Mouse (Mus musculus): ENCODE results near the gene Rab37. TPM values are rescaled to one million over a fixed set of nuclear protein-coding genes. Genes with fewer than 3 reads are reported as not detected.

Gene Rab37
- polyA plus RNA-seq, 1 experiment from 2014 or later: 1.2 TPM

GRCm38 (mm10) chr11:115162205-115162601 is 71.0 kb downstream of the Rab37 start:
- H3K9ac ChIP-seq (ENCODE audit: low read length): no peak overlapping the region
- peaks cover 19% of the 10 kb centered on the region for H3K4me1 ChIP-seq (ENCODE audit: control insufficient read depth, insufficient read depth, low read length)
- ATAC-seq (ENCODE audit: insufficient number of reproducible peaks, low FRiP score, low TSS enrichment, low read depth) (no peak), DNase-seq (ENCODE audit: low spot score) (no peak)
- peak overlapping the region; percentile 74; the same call in 1 of the 2 replicates for H3K4me2 ChIP-seq (ENCODE audit: low read depth, severe bottlenecking)
- no peaks in the 10 kb centered on the region for H3K9me3 ChIP-seq (ENCODE audit: control insufficient read depth, low read length)
- WGBS: 28% methylated on average over 9 of the region's 9 CpGs
- H3K36me3 ChIP-seq (ENCODE audit: control insufficient read depth, insufficient read depth, low read length): no peaks in the 10 kb centered on the region
- peaks cover 18% of the 10 kb centered on the region for H3K27me3 ChIP-seq (ENCODE audit: control insufficient read depth, insufficient read depth, low read length)
- no peak overlapping the region; the same call in 1 of the 2 replicates for H3K4me3 ChIP-seq (ENCODE audit: low read depth, low read length)
- no peak overlapping the region for H3K27ac ChIP-seq (replicated peaks; ENCODE audit: low read depth, low read length)

GRCm38 (mm10) chr11:115162832-115163480 is 71.7 kb downstream of the Rab37 start, which contains the start of gene Slc9a3r1:
Gene Slc9a3r1 (plus strand): TSS chr11:115163341.
- under 1% methylated on average over 47 of the region's 47 CpGs for WGBS
- Histone ChIP-seq H3K4me1 (ENCODE audit: control insufficient read depth, insufficient read depth, low read length) (peaks cover 16% of the 10 kb centered on the region), H3K27ac (replicated peaks; ENCODE audit: low read depth, low read length) (no peak within 1 kb of the TSS), H3K9ac (ENCODE audit: low read length) (0 out of 2 replicates have a peak within 1 kb of the TSS, but pooled peaks have one; percentile 9), H3K9me3 (ENCODE audit: control insufficient read depth, low read length) (no peaks in the 10 kb centered on the region), H3K36me3 (ENCODE audit: control insufficient read depth, insufficient read depth, low read length) (no peaks in the 10 kb centered on the region), H3K4me3 (ENCODE audit: low read depth, low read length) (peak within 1 kb of the TSS; percentile 47), H3K27me3 (ENCODE audit: control insufficient read depth, insufficient read depth, low read length) (peaks cover 18% of the 10 kb centered on the region), H3K4me2 (ENCODE audit: low read depth, severe bottlenecking) (peak within 1 kb of the TSS; percentile 74)
- peak; percentile 95 for ATAC-seq (ENCODE audit: insufficient number of reproducible peaks, low FRiP score, low TSS enrichment, low read depth)
- peak; percentile 97 for DNase-seq (ENCODE audit: low spot score)

GRCm38 (mm10) chr11:115163568-115164150 is 72.4 kb downstream of the Rab37 start:
- Histone ChIP-seq H3K4me2 (ENCODE audit: low read depth, severe bottlenecking) (peak overlapping the region; percentile 74), H3K27ac (replicated peaks; ENCODE audit: low read depth, low read length) (no peak overlapping the region), H3K9me3 (ENCODE audit: control insufficient read depth, low read length) (no peaks in the 10 kb centered on the region), H3K27me3 (ENCODE audit: control insufficient read depth, insufficient read depth, low read length) (peaks cover 18% of the 10 kb centered on the region), H3K9ac (ENCODE audit: low read length) (0 out of 2 replicates have a peak overlapping the region, but pooled peaks have one; percentile 8), H3K4me3 (ENCODE audit: low read depth, low read length) (peak overlapping the region; percentile 47), H3K4me1 (ENCODE audit: control insufficient read depth, insufficient read depth, low read length) (peaks cover 13% of the 10 kb centered on the region), H3K36me3 (ENCODE audit: control insufficient read depth, insufficient read depth, low read length) (no peaks in the 10 kb centered on the region)
- DNase-seq (ENCODE audit: low spot score) (peak; percentile 66), ATAC-seq (ENCODE audit: insufficient number of reproducible peaks, low FRiP score, low TSS enrichment, low read depth) (no peak)
- 0% methylated on average over 47 of the region's 47 CpGs for WGBS

- H3K36me3 ChIP-seq (ENCODE audit: control insufficient read depth, insufficient read depth, low read length): no peaks in the 10 kb centered on the region
- no peak overlapping the region for H3K27ac ChIP-seq (replicated peaks; ENCODE audit: low read depth, low read length)
- peaks cover 13% of the 10 kb centered on the region for H3K4me1 ChIP-seq (ENCODE audit: control insufficient read depth, insufficient read depth, low read length)
- H3K4me2 ChIP-seq (ENCODE audit: low read depth, severe bottlenecking): peak overlapping the region; percentile 74
- peaks cover 18% of the 10 kb centered on the region for H3K27me3 ChIP-seq (ENCODE audit: control insufficient read depth, insufficient read depth, low read length)
- H3K4me3 ChIP-seq (ENCODE audit: low read depth, low read length): peak overlapping the region; percentile 47
- ATAC-seq (ENCODE audit: insufficient number of reproducible peaks, low FRiP score, low TSS enrichment, low read depth) (no peak), DNase-seq (ENCODE audit: low spot score) (no peak)
- H3K9me3 ChIP-seq (ENCODE audit: control insufficient read depth, low read length): no peaks in the 10 kb centered on the region
- WGBS: 0% methylated on average over 14 of the region's 14 CpGs
- no peak overlapping the region for H3K9ac ChIP-seq (ENCODE audit: low read length)
Measured at GRCm38 (mm10) chr11:115164341-115164975, 73.2 kb downstream of the Rab37 start.

GRCm38 (mm10) chr11:115164976-115165374 is 73.7 kb downstream of the Rab37 start:
- Histone ChIP-seq H3K36me3 (ENCODE audit: control insufficient read depth, insufficient read depth, low read length) (no peaks in the 10 kb centered on the region), H3K27ac (replicated peaks; ENCODE audit: low read depth, low read length) (no peak overlapping the region), H3K27me3 (ENCODE audit: control insufficient read depth, insufficient read depth, low read length) (peaks cover 18% of the 10 kb centered on the region), H3K4me3 (ENCODE audit: low read depth, low read length) (peak overlapping the region; percentile 47), H3K9ac (ENCODE audit: low read length) (no peak overlapping the region), H3K4me2 (ENCODE audit: low read depth, severe bottlenecking) (peak overlapping the region; percentile 74), H3K4me1 (ENCODE audit: control insufficient read depth, insufficient read depth, low read length) (peaks cover 13% of the 10 kb centered on the region), H3K9me3 (ENCODE audit: control insufficient read depth, low read length) (no peaks in the 10 kb centered on the region)
- 0% methylated on average over 9 of the region's 9 CpGs for WGBS
- ATAC-seq (ENCODE audit: insufficient number of reproducible peaks, low FRiP score, low TSS enrichment, low read depth): no peak
- DNase-seq (ENCODE audit: low spot score): no peak

GRCm38 (mm10) chr11:115166776-115167175 is 75.5 kb downstream of the Rab37 start:
- Histone ChIP-seq H3K4me3 (ENCODE audit: low read depth, low read length) (no peak overlapping the region), H3K27me3 (ENCODE audit: control insufficient read depth, insufficient read depth, low read length) (peaks cover 16% of the 10 kb centered on the region), H3K9me3 (ENCODE audit: control insufficient read depth, low read length) (no peaks in the 10 kb centered on the region), H3K9ac (ENCODE audit: low read length) (no peak overlapping the region), H3K4me2 (ENCODE audit: low read depth, severe bottlenecking) (no peak overlapping the region), H3K36me3 (ENCODE audit: control insufficient read depth, insufficient read depth, low read length) (no peaks in the 10 kb centered on the region), H3K4me1 (ENCODE audit: control insufficient read depth, insufficient read depth, low read length) (peaks cover 23% of the 10 kb centered on the region), H3K27ac (replicated peaks; ENCODE audit: low read depth, low read length) (no peak overlapping the region)
- 70% methylated on average over 3 of the region's 3 CpGs for WGBS
- ATAC-seq (ENCODE audit: insufficient number of reproducible peaks, low FRiP score, low TSS enrichment, low read depth) (no peak), DNase-seq (ENCODE audit: low spot score) (no peak)

GRCm38 (mm10) chr11:115167631-115168249 is 76.5 kb downstream of the Rab37 start:
- 85% methylated on average over 8 of the region's 8 CpGs for WGBS
- Histone ChIP-seq H3K27me3 (ENCODE audit: control insufficient read depth, insufficient read depth, low read length) (peaks cover 16% of the 10 kb centered on the region), H3K9ac (ENCODE audit: low read length) (no peak overlapping the region), H3K4me3 (ENCODE audit: low read depth, low read length) (no peak overlapping the region), H3K4me2 (ENCODE audit: low read depth, severe bottlenecking) (no peak overlapping the region), H3K4me1 (ENCODE audit: control insufficient read depth, insufficient read depth, low read length) (peaks cover 29% of the 10 kb centered on the region), H3K36me3 (ENCODE audit: control insufficient read depth, insufficient read depth, low read length) (no peaks in the 10 kb centered on the region), H3K27ac (replicated peaks; ENCODE audit: low read depth, low read length) (no peak overlapping the region), H3K9me3 (ENCODE audit: control insufficient read depth, low read length) (no peaks in the 10 kb centered on the region)
- DNase-seq (ENCODE audit: low spot score): no peak
- ATAC-seq (ENCODE audit: insufficient number of reproducible peaks, low FRiP score, low TSS enrichment, low read depth): no peak

GRCm38 (mm10) chr11:115169430-115169829 is 78.2 kb downstream of the Rab37 start:
- Histone ChIP-seq H3K4me3 (ENCODE audit: low read depth, low read length) (no peak overlapping the region), H3K4me1 (ENCODE audit: control insufficient read depth, insufficient read depth, low read length) (peaks cover 36% of the 10 kb centered on the region), H3K4me2 (ENCODE audit: low read depth, severe bottlenecking) (no peak overlapping the region), H3K27ac (replicated peaks; ENCODE audit: low read depth, low read length) (no peak overlapping the region), H3K9ac (ENCODE audit: low read length) (no peak overlapping the region), H3K27me3 (ENCODE audit: control insufficient read depth, insufficient read depth, low read length) (peaks cover 18% of the 10 kb centered on the region), H3K9me3 (ENCODE audit: control insufficient read depth, low read length) (no peaks in the 10 kb centered on the region), H3K36me3 (ENCODE audit: control insufficient read depth, insufficient read depth, low read length) (no peaks in the 10 kb centered on the region)
- DNase-seq (ENCODE audit: low spot score): no peak
- no peak for ATAC-seq (ENCODE audit: insufficient number of reproducible peaks, low FRiP score, low TSS enrichment, low read depth)
- WGBS: 90% methylated on average over 4 of the region's 4 CpGs

Data from limb, embryonic 11.5 days (tissue).